Mouse (Mus musculus) monocyte, adult 5-6 weeks (primary cell): ENCODE results near the gene Sipa1l1. TPM values are rescaled to one million over a fixed set of nuclear protein-coding genes. Genes with fewer than 3 reads are reported as not detected.

Experiments
- ATAC-seq: fragments of 153-309, 156-312 bp; replicated peaks from 2 replicates; pipeline ENCODE4 v1.8.0; 2017; ENCODE audit warnings: mild to moderate bottlenecking; ENCODE audit not compliant: low TSS enrichment, insufficient number of reproducible peaks, severe bottlenecking, poor library complexity, low FRiP score
- total RNA-seq: library from RNA; stranded (forward); fragments of 200-1000, 200-491, 200-594 nt; gene quantifications from 3 replicates; pipeline ENCODE4 v1.2.3, GENCODE M21; 2017

Gene Sipa1l1
- total RNA-seq, 1 experiment from 2014 or later: 44.5 TPM

DNA sequence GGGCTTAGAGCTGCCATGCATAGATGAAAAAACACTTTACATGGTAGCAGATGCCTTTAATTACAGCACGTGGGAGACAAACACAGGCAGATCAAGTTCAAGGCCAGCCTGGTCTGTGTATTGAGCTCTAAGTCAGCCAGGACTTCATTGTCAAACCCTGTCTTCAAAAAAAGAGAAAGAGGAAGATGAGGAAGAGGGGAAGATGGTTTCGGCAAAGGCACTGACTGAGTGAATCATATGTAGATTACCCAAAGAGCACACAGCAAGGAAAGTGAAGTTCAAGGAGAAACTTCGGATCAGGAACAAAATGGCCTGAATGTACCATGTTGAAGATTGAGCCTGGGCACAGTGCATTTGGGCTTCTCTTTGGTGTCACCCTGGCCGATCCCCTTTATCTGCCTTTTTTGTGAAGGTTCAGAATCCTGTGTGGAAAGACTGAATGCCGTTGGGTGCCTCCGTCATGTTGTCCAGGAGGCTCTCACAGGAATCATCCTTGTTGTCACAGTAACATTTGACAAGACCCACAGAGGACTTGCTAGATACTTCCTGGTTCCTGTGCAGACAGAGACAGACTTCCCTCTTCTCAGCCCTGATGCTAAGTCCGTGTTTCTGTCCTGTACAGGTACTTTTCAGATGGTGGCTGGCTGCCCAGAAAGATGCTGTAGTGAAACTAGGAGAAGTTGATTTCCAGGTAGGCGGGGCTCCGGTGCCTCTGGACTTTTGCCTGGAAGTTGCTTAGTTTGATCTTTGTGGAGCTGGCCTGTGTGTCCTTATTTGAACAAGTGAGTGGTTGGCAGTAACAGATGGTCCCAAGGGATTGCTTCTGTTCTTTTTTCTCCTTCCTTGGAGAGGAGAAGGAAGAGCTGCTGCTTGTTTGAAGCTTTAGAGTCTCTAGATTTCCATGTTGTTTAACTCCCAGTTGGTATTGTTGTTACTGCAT lies 96.5 kb downstream of the Sipa1l1 start:
- peak; percentile 55 for ATAC-seq

DNA sequence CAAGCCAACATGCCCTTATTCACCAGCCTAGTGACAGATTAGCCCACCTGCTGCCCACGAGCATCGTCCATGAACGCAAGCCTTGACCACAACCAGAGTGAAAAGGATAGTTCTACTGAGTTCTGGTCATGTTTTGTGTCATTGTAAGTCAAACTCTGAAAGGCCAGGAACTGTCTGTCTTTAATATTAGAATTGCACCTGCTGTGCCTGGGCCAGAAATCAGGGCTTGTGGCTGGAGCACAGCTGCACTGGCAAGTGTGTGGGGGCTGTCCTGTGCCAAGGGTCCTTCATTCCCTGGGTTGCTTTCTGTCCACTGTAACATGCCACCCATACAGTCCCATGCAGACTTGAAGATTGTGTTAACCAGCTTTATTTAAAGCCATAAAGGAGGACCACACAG lies 102.3 kb downstream of the Sipa1l1 start:
- no peak for ATAC-seq

DNA sequence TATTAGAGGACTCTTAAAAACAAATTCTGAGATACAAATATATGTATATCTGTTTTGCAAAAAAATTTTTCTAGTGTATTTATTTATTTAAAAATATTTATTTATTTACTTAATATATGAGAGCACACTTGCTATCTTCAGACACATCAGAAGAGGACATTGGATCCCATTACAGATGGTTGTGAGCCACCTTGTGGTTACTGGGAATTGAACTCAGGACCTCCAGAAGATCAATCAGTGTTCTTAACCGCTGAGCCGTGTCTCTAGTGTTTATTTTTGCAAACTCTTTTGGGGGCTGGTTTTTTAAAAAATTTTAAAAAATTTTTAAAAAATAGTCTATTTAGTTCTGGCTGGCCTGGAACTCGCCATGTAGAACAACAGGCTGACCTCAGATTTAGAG lies 104.4 kb downstream of the Sipa1l1 start:
- no peak for ATAC-seq

DNA sequence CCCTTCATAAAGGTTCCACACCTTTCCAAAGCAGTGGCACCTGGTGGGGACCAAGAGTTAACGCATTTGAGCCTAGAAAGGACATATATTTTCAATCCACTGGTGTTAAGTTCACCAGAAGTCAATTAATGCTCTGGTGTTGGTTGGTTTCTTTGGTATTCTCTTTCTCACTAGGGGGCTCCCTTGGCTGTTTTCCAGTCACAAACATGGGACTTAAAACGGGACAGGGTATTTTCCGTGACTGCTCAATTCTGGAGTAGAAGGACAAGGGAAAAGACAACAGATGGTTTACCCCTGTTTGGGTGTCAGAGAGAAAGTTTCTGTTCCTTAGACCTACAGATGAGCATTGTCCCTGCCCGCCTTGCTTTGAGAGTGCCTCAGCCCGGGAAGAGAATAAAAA lies 105.5 kb downstream of the Sipa1l1 start:
- ATAC-seq: no peak

DNA sequence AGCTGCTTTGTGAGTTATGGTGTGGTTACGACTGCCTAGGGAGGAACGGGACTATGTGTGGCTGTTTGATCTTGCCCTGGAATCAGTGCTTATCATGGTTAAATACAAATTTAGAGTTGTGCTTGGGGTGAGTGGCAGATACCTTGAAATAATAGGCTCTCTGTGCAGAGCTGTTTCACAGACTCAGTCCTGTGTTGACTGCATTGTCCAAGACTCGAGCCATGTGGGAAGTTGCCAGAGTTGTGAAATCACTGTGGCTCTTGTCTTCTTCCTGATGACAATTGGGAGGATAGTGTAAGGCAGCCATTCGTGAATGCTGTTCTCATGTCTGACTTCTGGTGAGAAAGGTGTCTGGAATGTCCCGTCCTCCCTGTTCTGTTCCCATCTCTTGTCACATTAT lies 106.6 kb downstream of the Sipa1l1 start:
- ATAC-seq: 0 out of 2 replicates have a peak, but pooled peaks have one; percentile 22

DNA sequence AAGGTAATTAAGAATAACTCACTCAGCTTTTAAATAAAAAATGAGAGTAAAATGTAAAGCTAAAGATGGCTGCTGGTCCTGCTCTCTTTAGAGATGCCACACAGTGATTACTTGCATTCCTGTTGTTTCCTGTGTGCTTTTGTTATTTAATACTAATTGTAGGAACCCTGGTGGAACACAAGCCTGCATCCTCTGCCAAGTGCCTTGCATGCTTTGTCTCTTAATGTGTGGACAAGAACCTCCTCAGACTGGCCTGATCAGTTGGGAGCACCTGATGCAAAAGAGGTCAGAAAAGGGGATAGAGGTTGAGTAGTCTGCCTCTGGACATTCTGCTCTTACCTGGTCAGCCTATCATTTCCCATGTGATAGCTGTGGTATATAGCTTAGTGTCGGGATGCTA lies 107.5 kb downstream of the Sipa1l1 start:
- no peak for ATAC-seq

DNA sequence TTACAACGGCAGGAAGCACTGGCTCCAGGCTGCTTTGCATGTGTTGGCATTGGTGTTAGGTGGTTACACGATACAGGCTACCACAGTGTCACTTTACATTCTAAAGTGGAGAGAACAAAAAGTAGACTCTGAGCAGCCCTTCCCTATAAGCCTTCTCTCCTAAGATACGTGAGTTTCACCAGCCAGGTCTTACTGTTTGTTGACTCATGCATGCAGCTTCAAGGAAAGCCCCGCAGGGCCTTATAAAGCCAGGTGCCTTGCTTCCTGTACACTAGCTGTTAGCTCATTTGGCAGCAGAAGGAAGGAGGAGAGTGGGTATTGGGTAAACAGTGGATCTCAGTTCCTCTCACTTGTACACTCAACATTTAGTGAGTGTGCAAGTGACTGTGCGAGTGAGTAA lies 115.5 kb downstream of the Sipa1l1 start:
- ATAC-seq: peak; percentile 31

DNA sequence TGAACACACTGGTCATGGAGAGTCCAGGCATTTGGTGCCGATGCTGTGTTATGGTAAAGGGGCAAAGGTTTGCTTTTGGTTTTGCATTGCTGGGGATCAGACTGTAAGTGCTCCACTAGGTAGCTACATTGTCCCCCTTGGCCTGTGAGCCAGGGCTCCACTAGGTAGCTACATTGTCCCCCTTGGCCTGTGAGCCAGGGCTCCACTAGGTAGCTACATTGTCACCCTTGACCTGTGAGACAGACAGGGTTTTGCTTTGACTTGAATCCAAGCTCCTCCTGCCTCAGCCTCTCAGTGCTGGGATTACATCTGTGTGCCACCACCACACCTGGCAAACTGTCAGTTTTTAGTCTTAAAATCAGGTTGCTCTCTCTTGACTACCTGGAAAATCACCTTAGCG lies 115.9 kb downstream of the Sipa1l1 start:
- no peak; the same call in 1 of the 2 replicates for ATAC-seq

DNA sequence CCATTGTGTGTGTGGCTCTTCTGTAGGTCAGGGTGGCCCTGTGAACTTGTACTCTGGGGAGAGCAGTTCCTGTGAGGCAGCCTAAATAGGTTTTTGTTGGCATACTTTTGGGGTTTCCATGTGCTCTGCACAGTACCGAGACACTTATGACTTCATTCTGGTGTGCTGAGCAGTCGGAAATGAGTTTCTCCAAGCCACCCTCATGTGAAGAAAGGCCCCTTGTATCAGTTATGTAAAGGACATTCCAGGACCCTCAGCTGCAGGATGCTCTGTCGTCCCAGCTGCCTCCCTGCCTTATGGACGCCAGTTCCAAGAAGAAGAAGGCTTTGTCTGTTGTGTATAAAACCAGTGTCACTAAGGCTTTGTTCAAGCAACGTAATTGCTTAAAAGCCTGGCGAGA lies 116.9 kb downstream of the Sipa1l1 start:
- ATAC-seq: no peak

DNA sequence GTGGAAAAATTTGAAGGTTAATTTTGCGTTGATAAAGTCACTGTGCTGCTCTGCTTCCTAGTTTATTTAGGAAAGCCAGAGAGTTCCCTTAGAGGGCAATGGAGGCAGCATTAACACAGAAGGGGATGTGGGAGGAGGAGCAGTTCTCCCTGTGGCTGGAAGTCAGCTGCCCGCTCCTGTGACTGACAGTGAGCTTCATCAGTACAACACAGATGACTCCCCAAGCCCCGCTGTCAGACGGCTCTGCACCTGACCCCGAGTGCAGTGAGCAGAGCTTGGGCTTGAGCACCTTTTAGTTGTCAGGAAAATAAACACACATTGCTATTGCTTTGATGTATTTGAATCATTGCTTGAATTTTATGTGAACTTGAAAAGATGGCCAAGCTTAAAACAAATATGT lies 117.7 kb downstream of the Sipa1l1 start:
- no peak for ATAC-seq

DNA sequence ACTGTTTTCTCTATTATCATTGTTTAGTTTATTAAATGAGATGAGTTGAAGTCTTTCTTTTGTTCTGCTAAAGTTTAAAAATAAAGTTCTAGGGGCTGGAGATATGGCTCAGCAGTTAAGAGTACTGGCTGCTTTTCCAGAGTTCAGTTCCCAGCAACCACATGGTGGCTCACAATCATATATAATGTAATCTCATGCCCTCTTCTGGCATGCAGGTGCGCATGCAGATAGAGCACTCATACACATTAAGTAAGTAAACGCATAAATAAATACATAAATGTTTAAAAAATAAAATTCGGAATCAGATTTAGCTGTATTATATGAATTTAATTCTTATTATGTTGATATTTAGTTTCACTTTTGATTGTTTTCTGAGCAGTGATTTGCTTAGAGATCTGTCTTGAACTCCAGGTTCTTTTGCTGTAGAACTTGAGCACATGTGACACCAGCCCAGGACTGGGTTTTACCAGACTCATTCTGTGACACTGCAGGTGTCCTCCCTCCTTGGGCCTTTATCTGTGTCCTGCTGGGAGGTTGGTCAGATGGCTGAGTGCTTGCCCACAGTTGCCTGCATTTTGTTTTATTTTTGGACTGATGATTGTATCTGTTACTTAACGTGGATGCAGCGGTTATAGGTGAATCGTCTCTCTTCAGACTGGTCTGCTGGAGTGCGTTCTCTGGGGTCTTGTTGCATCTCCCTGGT lies 124.6 kb downstream of the Sipa1l1 start:
- no peak for ATAC-seq

DNA sequence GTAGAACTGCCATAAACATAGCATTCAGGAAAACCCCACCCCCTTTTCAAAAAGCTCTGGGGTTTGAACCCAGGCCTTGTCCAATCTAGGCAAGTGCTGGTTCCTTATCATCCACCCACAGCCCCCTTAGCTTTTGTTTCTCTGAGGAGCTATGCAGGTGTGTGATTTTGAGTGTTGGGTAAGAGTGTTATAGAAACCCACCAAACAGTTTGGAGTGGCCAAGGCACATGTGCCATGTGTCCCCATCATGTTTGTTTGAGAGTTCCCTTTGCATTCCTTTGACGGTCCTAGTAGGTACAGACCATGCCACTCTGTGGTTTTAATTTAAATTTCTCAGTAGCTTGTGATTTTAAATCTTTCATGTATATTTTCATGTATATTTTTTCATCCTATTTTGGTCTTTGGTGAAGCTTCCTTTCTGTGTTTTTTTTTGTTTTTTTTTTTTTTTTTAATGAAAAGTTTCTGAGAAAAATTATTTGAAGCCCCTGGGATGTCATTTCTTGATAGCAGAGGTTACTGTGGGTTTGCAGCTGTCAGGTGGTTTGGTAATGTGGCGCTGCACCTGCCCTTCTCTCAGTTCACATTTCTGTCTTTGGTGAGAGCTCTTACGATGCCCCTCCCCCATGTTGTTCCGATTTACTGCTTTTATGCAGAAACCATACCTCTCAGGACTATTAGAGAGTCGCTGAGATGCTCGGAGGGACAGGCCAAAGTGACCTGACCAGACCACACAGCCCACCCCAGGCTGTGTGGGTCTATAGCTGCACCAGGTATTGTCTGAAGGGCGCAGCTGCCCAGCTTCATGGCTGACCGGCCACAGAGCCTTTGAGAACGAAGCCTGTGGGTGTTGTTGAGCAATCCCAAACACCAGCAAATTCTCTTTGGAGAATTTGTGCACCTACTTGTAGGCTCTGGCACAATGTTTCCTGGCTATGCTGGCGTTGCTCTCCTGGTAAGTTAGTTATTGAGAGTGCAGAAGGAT lies 126.1 kb downstream of the Sipa1l1 start:
- no peak for ATAC-seq

DNA sequence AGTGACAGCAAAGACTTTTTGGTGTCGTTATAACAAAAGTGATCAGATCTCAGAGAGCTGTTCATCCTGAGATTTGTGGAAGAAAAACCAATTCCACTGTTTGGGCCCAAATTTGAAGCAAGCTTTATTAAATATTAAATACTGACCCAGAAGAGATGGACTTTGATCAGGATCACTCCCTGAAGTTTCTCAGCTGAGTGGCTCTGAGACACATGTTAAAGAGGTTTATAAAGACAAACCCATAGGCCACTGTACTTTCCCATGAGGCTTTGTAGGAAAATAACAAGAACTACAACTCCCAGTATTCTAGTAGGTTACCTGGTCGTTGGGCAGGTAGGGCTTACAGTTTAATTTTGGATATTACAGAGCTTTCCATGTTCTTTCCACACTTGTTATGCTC lies 127.2 kb downstream of the Sipa1l1 start:
- ATAC-seq: no peak

DNA sequence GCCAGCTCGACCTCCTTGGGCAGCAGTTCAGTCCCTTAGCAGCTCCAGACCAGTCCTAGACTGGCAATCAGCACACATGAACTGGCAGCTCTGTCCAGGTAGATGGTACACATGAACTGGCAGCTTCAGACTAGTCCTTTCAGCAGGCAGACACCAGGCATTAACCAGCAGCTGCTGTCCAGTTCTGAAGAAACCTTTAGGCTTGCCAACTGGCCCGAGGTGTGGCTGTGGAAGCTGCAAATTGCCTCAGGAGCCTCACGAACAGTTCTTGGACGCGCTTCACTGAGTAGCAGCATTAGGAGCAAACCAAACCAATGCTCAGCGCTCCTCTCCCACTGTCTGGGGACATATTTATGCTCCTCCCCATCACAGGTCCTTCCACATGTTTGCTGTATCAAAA lies 128.1 kb downstream of the Sipa1l1 start:
- ATAC-seq: no peak

DNA sequence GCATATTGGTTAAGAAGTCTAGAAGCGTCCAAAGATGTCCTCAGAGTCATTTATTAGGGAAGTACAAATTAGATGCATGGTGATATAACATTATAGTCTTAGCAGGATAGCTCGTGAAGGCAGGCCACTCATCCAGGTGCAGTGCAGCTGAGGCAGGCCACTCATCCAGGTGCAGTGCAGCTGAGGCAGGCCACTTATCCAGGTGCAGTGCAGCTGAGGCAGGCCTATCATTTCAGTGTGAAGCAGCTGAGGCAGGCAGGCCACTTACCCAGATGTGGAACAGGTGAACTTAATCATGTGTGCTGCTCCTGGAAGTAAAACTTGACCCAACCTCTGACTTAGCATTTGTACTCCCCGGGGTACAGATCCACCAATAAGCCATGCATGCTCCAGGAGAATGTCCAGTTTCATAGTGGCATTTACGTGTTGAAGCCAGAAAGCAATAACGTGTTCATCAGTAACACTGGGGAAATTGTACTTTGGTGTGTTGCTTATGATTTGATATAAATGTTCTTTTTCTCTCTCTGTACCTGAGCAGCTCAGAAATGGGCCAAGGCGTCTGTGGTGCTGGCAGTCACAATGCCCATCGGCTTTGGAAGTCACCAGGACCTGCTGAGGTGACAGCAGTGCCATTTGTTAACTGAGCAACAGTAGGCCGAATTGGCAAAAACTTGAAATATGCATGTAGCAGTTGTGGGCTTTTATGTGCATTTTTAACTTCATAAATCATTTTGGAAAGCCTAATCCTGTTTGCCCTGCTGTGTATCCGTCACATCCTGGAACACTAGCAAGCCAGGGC lies 129.7 kb downstream of the Sipa1l1 start:
- ATAC-seq: no peak

DNA sequence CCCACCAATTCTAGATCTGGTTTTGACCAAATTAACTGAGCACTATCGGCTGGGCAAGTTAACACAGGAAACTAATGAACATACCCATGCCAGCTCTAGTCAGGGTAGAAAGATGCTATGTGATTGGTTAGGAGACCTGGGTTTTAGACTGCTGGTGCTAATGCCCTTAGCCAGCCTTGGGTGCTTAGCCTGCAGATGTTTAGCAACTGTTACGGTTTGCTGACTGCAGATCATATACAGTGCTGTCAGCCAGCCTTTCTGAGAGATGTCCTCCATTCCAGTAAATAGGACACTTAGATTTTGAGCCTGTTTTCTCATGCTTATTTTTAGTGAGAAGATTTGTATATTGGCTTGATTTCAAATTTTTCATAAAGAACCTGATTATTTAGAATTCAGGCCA lies 135.0 kb downstream of the Sipa1l1 start:
- no peak for ATAC-seq

DNA sequence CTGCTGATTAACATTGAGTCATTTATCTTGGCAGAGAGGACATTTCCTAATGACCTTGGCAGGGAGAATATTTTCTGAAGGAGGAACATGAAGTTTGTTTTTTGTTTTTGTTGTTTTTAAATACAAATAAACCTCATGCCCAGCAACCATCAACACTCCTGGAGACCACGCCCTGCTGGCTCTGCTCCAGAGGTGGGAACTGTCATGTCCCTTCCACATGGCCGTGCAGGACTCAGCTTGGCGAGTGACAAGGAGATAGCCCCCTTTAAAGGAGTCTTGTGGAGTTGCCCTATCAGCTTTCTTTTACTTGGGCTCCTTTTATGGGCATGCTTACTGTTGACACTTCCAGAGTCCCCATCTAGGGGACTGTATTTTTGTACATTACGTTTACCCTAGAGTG lies 136.9 kb downstream of the Sipa1l1 start:
- no peak for ATAC-seq

DNA sequence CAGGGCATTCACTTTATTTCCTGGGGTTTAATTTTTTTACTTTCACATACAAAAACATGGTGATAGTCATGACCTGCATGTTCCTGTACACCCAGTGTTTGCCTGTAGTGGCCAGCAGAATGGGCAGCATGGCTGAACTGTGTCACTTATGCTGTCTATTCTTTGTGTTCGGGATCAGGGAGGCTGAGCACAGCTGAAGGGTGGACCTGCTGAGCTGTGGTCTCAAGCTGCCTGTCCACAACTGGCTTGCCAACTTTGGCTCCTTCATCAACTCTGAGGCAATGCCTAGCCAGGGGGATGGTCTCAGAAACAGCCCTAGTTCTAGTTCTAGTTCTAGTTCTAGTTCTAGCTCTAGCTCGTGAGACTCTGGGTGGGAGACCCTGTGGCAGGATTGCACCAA lies 142.5 kb downstream of the Sipa1l1 start:
- ATAC-seq: no peak
